Mouse (Mus musculus): ENCODE measurements around the gene Nphp4.

The Nphp4 gene

GRCm38 (mm10) chr4:152476427-152477023 lies at the start of gene Nphp4:
Gene Nphp4, plus strand, starts transcription at chr4:152476706.
- no peak for DNase-seq

- no peak for DNase-seq
Measured at GRCm38 (mm10) chr4:152428259-152428658, 48.2 kb upstream of the Nphp4 start.

GRCm38 (mm10) chr4:152432308-152432707 lies 44.2 kb upstream of the Nphp4 start:
- DNase-seq = peak; percentile 34

GRCm38 (mm10) chr4:152434836-152435235 lies 41.7 kb upstream of the Nphp4 start:
- peak; percentile 89 for DNase-seq

GRCm38 (mm10) chr4:152435255-152435654 lies 41.3 kb upstream of the Nphp4 start:
- DNase-seq = peak; percentile 80

GRCm38 (mm10) chr4:152440882-152441281 lies 35.6 kb upstream of the Nphp4 start:
- no peak for DNase-seq

- no peak for DNase-seq
Measured at GRCm38 (mm10) chr4:152441536-152441935, 35.0 kb upstream of the Nphp4 start.

- peak; percentile 18 for DNase-seq
Measured at GRCm38 (mm10) chr4:152446178-152446577, 30.3 kb upstream of the Nphp4 start.

GRCm38 (mm10) chr4:152447731-152448665 lies 28.5 kb upstream of the Nphp4 start:
- DNase-seq = no peak

GRCm38 (mm10) chr4:152448666-152449018 lies 27.9 kb upstream of the Nphp4 start:
- peak; percentile 20 for DNase-seq

- DNase-seq = no peak
Measured at GRCm38 (mm10) chr4:152451371-152451770, 25.1 kb upstream of the Nphp4 start.

- no peak for DNase-seq
Measured at GRCm38 (mm10) chr4:152453079-152453478, 23.4 kb upstream of the Nphp4 start.

- no peak for DNase-seq
Measured at GRCm38 (mm10) chr4:152454153-152454552, 22.4 kb upstream of the Nphp4 start.

GRCm38 (mm10) chr4:152456609-152457008 lies 19.9 kb upstream of the Nphp4 start:
- DNase-seq = no peak

GRCm38 (mm10) chr4:152457673-152458072 lies 18.8 kb upstream of the Nphp4 start:
- DNase-seq = no peak

GRCm38 (mm10) chr4:152462516-152462915 lies 14.0 kb upstream of the Nphp4 start:
- no peak for DNase-seq

GRCm38 (mm10) chr4:152463147-152463546 lies 13.4 kb upstream of the Nphp4 start:
- DNase-seq = no peak

GRCm38 (mm10) chr4:152465116-152465515 lies 11.4 kb upstream of the Nphp4 start:
- DNase-seq = no peak

- no peak for DNase-seq
Measured at GRCm38 (mm10) chr4:152466601-152467000, 9.9 kb upstream of the Nphp4 start.

GRCm38 (mm10) chr4:152467951-152468350 lies 8.6 kb upstream of the Nphp4 start:
- DNase-seq = no peak

GRCm38 (mm10) chr4:152475941-152476340 lies 565 bp upstream of the Nphp4 start:
- no peak for DNase-seq

- no peak for DNase-seq
Measured at GRCm38 (mm10) chr4:152477106-152477465, 580 bp downstream of the Nphp4 start.

GRCm38 (mm10) chr4:152477466-152478223 lies 1.1 kb downstream of the Nphp4 start, which contains the start of gene Kcnab2:
Gene Kcnab2, minus strand, starts transcription at chr4:152477871.
- DNase-seq = peak; percentile 100

GRCm38 (mm10) chr4:152478224-152478567 lies 1.7 kb downstream of the Nphp4 start:
- no peak for DNase-seq
